Mouse (Mus musculus) frontal cortex, postnatal 10 days (tissue): ENCODE data around the gene Dusp6.

Experiments used
- DNase-seq, 2 experiments: peaks; one replicate each; pipeline ENCODE4 v3.0.0; 2022; ENCODE audit warnings: low spot score in 2 of 2, mixed read lengths in 1 of 2

Gene Dusp6

DNA sequence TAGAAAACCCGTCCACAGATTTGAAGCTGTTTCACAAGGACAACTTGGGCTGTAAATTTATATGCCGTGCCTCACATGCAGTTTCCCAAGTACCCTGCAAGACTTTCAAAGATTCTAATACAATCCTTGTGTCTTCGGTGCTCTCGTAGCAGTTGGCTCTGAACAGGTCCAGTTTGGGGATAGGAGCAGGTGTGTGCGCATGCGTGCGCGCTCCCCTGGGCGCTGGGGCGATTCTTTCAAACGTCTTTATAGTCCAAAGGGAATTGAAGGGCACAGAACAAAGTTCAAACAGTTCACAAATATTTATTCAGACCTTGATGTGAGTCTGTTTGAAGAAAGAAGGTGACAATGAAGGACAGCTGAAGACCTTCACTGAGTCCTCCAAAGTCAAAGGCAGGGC lies 8.0 kb downstream of the Dusp6 start:
- no peak for DNase-seq

- DNase-seq, result no peak
Measured at GRCm38 (mm10) chr10:99273006-99273405, 10.0 kb downstream of the Dusp6 start.

DNA sequence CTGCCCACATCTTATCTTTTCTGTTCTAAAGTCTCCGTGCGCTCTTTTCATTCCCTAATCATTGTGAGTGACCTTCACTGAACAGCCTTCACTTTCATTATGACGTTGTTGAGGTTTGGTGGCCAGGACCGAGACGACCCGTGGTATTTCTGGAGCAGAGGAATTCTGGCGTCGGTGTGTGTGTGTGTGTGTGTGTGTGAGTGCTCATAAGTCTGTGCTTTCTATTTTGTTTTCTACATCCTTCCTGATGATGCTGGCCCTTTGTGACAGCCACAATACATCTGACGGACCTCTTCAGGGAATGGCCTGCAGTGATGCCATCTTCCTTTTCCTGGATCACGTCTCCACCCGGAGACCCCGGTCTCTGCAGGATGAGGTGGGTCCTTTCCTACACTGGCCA lies 11.6 kb downstream of the Dusp6 start:
- no peak for DNase-seq

DNA sequence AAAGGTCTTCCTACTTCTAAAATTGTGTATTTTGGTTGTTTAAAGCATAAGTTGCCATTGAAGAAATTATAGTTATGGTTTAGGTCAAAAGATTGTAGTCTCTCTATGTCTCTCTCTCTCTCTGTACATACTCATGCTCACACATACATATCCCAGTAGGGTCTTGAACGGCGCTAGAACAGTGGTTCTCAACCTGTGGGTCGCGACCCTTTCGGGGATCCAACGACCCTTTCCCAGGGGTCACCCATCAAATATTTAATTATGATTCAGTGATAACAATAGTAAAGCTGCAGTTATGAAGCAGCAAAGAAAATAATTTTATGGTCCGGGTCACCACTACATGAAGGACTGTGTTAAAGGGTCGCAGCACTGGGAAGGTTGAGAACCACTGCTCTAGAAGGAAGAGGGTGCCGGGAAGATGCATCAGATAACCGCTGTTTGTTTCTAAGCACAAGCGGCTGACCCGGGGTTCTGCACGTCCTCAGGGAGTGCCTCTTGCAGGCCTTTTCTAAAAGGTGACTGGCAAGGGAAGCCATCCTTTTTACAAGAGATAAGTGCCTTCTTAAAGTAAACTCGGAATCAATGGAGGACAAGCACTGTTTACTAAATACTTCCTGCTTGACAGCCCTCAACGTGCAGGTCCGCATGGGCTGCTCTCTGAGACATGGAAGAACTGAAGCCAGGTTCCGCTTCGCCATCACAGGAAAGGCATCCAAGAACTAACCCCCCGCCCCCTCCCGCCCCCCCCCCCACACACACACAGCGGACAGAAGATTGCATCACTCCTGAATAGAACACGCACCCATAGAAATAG lies 16.2 kb downstream of the Dusp6 start:
- DNase-seq, result no peak

- no peak for DNase-seq
Measured at GRCm38 (mm10) chr10:99283981-99284385, 21.0 kb downstream of the Dusp6 start.

DNA sequence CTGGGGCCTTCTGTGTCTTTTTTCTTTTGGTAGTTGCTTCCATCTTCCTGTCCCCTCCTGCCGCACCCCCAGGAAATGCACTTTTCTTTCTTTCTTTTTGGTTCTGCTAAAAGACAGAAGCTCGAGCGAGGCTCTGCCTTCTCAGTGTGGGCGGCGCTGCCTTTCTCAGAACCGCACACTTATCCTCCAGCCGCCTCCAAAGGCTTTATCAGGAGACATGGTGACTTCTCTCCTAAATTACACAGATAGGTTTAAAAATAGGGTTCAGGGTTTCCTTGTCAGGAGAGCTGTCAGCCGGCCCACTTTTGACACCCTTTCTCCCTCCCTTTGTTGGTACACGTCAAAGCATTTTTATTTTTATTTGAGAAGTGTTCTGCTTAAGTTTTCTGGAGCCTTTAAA lies 21.9 kb downstream of the Dusp6 start:
- peak; percentile 49 to 64 for DNase-seq

GRCm38 (mm10) chr10:99285759-99286158 lies 22.7 kb downstream of the Dusp6 start:
- no peak for DNase-seq

GRCm38 (mm10) chr10:99286213-99286612 lies 23.2 kb downstream of the Dusp6 start:
- no peak for DNase-seq

DNA sequence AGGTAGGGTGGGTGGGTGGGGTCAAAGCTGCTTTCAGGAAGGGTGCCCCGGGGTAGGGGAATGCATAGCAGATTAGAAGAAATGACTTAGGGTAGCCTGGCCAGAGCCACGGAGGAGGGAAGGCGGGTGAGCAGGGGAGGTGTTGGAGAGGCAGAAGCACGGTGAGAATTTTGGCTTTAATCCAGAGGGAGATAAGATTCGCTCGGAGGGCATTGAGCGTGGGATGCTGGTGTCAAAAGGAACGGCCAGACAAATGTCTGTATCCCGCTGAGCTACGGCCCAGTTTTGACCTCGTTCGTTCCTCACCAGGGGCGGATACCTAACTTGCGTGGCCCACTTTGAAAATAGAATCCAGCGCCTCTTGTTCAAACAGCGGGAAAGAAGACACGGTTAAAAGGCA lies 23.8 kb downstream of the Dusp6 start:
- no peak for DNase-seq

- DNase-seq, result no peak
Measured at GRCm38 (mm10) chr10:99287206-99287605, 24.2 kb downstream of the Dusp6 start.

- DNase-seq, result no peak
Measured at GRCm38 (mm10) chr10:99289176-99289575, 26.1 kb downstream of the Dusp6 start.

DNA sequence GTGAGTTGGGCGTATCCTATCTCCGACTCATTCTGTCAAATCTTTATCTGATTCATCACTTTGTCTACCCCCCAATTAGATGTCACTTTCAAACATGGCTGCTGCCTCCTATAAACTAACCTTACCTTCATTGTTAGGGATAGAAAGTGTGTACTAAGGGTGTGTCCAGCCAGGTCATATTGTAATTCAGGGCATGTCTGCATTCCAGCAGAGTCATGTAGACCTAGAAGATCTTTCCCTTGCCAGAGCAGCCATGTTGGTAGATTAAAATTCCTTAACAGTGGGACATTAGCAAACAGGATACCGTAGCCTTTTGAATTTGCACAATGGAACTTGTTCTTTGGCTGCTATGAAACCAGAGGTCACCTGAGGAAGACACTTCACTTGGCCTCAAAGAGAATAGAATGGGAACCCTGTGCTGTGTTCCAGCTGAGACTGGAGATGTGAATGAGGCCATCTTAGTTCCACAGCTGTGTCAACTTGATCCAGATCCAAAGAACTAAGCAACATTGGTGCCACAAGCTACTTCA lies 30.1 kb downstream of the Dusp6 start:
- no peak for DNase-seq

DNA sequence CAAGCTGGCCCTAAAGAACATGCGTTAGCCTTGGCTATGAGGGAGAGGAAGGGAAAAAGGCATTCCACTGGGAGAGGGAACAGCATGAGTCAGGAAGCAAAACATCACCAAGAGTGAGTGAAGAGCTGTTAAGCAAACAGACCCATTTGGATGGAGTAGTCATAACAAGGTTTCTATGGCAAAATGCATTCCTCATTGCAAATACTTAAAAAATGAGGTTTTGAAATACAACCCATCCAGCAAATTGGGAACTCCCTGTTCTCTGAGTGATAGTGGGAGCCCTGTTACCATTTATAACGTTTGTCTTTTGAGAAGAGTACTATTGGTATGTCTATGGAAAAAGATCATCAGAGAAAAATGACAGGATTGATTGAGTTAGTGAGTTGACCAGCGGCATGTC lies 34.7 kb downstream of the Dusp6 start:
- no peak for DNase-seq

DNA sequence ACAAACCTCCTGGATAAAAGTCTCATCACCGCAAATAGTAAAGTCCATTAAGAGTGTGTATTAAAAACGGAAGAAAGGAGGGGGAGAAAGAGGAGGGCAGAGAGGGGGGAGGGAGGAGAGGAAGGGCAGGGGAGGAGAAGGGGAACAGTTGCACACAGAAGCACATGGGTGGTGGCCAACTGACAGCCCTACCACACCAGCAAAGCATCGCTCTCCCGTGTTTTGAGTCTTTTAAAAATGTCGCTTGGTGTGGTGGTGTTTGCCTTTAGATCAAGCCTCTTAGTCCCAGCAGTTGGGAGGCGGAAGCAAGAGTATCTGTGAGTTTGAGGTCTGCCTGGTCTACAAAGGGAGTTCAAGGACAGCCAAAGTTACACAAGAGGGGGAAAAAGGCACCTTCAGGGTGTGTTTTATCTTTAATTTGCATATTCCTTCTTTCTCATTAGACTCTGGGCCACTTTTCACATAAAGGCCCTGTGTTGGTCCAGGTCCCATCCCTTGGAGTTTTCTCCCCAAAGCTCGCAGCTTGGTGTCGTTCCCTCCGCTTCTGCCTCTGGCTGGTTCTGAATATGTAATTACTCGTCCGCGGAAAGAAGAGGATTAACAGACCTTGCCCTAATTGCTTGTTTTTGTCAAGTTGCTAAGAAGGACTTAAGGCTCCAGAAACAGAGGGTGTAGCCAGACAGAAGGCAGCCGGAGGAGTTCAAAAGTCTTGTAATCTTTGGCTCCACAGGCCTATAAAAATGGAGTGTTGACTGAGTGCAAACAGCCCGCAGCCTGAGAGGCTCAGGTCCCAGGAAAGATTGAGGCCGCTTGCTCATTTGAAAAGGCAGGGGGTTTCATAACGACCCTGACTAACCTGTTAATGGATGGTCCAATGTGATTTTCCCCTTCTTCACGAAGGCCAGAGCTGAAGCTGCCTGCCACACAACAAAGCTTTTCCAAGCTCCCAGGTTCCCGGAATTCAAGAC lies 35.6 kb downstream of the Dusp6 start:
- DNase-seq, result no peak

GRCm38 (mm10) chr10:99299303-99299702 lies 36.3 kb downstream of the Dusp6 start:
- no peak for DNase-seq

GRCm38 (mm10) chr10:99302051-99302450 lies 39.0 kb downstream of the Dusp6 start:
- no peak for DNase-seq

DNA sequence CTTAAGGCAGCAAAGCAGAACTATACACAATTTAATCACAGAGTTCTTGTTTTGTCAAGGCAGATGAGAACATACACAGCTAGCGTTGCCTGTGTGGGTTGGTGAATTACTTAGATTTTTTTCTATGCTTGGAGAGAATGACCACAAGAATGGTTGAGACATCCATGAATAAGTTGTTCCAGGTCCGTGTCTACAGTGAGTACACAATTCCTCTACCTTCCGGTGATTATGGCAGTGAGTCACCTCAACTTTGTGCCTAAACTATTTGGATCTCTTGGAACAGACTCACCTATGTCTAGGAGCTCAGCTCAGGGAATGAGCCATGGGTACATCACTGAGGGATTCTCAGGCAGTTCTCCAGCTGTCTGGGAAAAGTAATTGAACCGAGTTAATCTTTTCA lies 45.8 kb downstream of the Dusp6 start:
- DNase-seq, result no peak

DNA sequence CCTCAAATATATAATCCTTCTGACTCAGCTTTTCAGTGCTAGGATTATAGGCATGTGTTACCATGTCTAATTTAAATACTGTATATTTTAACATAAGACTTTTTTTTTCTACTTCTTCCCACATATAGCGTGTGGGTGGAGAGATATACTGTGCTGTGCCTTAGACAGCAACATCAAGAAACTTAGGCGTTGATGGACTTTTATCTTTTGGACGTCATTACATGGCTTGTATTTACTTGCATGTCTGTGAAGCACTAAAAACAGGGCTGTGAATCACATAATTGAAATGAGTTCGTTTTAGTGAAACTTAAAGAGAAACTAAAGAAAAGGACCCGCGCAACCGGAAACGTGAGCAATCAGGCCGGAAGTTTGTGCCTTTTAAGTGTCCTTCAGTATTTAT lies 46.6 kb downstream of the Dusp6 start:
- DNase-seq, result no peak

DNA sequence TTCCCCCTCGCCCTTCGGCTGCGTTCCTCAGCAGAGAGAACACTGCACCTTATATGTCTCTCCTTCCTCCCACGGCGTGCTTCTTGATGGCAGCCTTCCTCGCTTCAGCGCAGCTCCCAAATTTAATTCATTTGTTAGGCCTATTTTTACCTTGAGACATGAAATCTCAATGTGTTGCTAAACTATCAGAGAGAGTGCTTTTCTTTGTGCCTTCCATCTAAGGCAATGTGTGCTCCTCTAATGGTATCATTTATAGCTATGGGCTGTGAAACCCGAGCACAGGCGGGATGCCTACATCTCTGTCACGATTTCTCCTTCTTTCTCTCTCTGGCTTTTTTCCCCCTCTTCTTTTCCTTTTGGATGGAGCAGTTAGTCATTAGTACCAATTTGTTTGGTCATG lies 47.2 kb downstream of the Dusp6 start:
- DNase-seq, result no peak

DNA sequence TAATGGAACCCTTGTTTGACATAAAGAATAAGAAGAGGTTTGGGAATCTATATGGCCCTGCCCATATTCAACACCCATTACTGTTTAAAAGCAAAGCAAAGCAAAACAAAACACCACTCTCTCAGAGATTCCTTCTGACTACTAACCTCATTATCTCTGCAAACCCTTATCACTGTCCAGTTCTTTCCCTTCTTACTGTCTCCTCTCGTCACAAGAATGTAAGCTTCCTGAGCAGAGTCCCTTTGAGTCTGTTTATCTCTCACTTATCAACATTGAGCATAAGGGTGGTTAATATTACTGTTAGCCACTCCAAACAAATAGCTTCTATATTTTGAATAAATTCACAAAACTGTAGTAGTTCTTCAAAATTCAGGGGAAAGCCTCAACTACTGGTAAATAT lies 48.9 kb downstream of the Dusp6 start:
- DNase-seq, result no peak

DNA sequence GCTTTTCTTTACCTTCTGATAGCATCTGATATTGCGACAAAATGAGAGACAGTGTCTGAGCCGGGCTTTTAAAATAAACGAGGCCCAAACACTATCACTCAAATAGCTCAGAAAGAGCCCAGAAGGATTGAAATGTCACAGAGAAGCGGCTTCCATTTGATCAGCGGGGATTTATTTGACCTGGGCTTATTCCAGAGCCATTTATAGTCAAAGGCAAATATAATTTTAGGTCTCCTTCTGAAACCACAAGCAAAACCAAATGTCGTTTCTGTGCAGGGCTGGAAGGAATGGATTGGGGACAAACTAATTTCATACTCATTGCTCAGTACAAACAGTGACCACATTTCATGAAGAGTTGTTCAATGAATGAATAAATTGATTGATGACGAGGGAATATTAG lies 51.3 kb downstream of the Dusp6 start:
- no peak for DNase-seq

DNA sequence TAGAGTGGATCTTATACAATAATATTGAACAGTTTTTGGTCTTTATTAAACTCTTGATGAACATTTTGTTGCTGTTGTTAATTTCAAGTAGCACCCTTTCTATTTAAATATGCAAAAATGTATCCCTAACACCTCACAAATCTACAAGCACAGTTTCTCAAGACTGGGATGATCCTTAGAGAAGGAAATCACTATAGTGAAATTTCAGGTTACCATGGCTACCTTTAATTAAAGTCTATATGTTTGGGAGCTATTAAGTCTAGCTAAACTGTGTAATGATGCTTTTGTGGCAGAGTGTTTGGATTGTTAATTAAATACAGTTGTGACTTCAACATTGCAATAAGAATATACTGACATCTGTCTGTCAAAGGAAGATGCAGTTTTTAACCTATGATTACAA lies 54.0 kb downstream of the Dusp6 start:
- DNase-seq, result no peak
